Mouse (Mus musculus) neural tube, embryonic 12.5 days (tissue): ENCODE data around the gene Pald1. TPM values are rescaled to one million over a fixed set of nuclear protein-coding genes. Genes with fewer than 3 reads are reported as not detected.

Experiments used
- ATAC-seq: fragments of 200-750 bp; cut with Nextera tagmentation; 2 replicates; pipeline ENCODE4 v1.8.0; 2017; ENCODE audit warnings: low read depth, mild to moderate bottlenecking, moderate TSS enrichment, moderate library complexity; ENCODE audit not compliant: low FRiP score
- H3K27ac ChIP-seq: fragments of 300-500 bp; sonication (generic); 2 replicates; pipeline ENCODE4 v1.5.1; 2016
- H3K27me3 ChIP-seq: fragments of 300-500 bp; sonication (generic); replicated peaks from 2 replicates; pipeline ENCODE4 v1.6.1; 2016; ENCODE audit warnings: mild to moderate bottlenecking
- H3K36me3 ChIP-seq: fragments of 300-500 bp; sonication (generic); 2 replicates; pipeline ENCODE4 v1.6.1; 2016; ENCODE audit warnings: mild to moderate bottlenecking
- H3K4me1 ChIP-seq: fragments of 300-500 bp; sonication (generic); 2 replicates; pipeline ENCODE4 v1.6.1; 2016
- H3K4me2 ChIP-seq: fragments of 300-500 bp; sonication (generic); replicated peaks from 2 replicates; pipeline ENCODE4 v1.6.1; 2016; ENCODE audit warnings: mild to moderate bottlenecking
- H3K4me3 ChIP-seq: fragments of 300-500 bp; sonication (generic); 2 replicates; pipeline ENCODE4 v1.5.1; 2016
- H3K9ac ChIP-seq: fragments of 300-500 bp; sonication (generic); 2 replicates; pipeline ENCODE4 v1.6.1; 2016; ENCODE audit warnings: mild to moderate bottlenecking
- H3K9me3 ChIP-seq: fragments of 300-500 bp; sonication (generic); 2 replicates; pipeline ENCODE4 v1.6.1; 2016; ENCODE audit warnings: mild to moderate bottlenecking
- WGBS: fragments of 180-500 bp; shearing (Covaris S2); methylation state at CpG from one replicate; pipeline ENCODE4 v1.1.7; 2016; 5-methylcytosine and 5-hydroxymethylcytosine counted together
- polyA plus RNA-seq: library from polyadenylated mRNA; unstranded; fragments of >200 nt; fragmentation: Nextera tagmentation; extraction: Ambion mirVana; gene quantifications from 2 replicates; pipeline ENCODE4 v1.2.1, GENCODE M21; 2016

Gene Pald1
- polyA plus RNA-seq, 1 experiment from 2014 or later, result 32.8 TPM

GRCm38 (mm10) chr10:61273081-61273843, 110.1 kb downstream of the Pald1 start, which contains the start of gene Adamts14:
Gene Adamts14 (minus strand): TSS chr10:61273438.
- H3K27ac ChIP-seq, result no peak within 1 kb of the TSS
- peaks cover 12% of the 10 kb centered on the region; the same call in 1 of the 2 replicates for H3K4me1 ChIP-seq
- H3K9ac ChIP-seq, result peak within 1 kb of the TSS; percentile 70
- WGBS, result 1% methylated on average over 49 of the region's 75 CpGs
- H3K9me3 ChIP-seq, result no peaks in the 10 kb centered on the region
- peaks cover 24% of the 10 kb centered on the region for H3K27me3 ChIP-seq
- peak within 1 kb of the TSS; percentile 95 for H3K4me2 ChIP-seq
- peak; percentile 66 for ATAC-seq
- no peaks in the 10 kb centered on the region for H3K36me3 ChIP-seq
- peak within 1 kb of the TSS; percentile 58 for H3K4me3 ChIP-seq

DNA sequence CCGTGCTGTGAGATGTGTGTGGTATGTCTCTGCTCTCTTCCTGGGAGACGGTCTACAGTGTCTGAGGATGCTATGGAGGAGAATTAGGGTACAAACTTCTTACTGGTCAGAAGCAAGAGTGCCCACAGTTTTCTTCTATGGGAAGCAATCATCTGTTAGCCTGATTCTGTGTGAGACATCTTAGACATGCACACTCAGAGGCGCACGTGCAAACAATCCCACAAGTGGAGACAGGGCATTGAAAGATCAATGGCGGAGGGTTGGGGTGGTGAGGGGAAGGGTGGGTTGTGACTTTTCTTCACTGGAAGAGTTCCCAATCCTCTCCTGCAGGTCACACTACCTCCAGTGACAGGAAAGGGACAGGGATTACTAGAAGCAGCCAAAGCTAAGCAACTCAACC, 110.7 kb downstream of the Pald1 start:
- Histone ChIP-seq H3K4me2 (peak overlapping the region; percentile 95), H3K27ac (no peak overlapping the region), H3K4me1 (peaks cover 12% of the 10 kb centered on the region; the same call in 1 of the 2 replicates), H3K27me3 (peaks cover 24% of the 10 kb centered on the region), H3K36me3 (no peaks in the 10 kb centered on the region), H3K9me3 (no peaks in the 10 kb centered on the region), H3K4me3 (peak overlapping the region; percentile 58), H3K9ac (peak overlapping the region; percentile 70)
- 45% methylated on average over 5 of the region's 5 CpGs for WGBS
- ATAC-seq, result no peak

DNA sequence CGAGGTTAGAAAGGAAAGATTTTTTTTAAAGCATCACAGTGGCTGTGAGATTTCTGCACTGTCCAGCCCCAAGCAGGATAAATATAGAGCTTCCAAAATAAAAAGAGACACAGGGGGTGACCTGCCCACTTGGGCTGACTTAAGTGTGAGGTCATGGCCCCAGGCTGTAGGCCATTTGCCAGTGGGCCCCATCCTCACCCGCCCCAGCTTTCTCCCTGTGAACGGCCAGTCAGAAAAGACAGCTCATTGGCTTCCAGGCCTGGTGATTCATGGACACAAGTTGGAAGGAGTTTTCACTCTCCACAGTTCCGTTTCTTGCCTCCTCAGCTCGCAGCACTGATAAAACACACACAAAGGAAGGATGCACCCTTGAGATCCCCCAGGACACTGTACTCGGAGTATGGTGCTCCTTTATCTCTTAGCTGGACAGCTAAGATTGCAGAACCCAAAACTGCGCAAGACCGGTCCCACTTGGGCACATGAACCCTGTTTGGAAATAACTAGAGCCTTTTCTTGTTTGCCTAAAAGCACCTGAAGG, 111.2 kb downstream of the Pald1 start:
- no peak for ATAC-seq
- H3K36me3 ChIP-seq, result no peaks in the 10 kb centered on the region
- no peak overlapping the region for H3K9ac ChIP-seq
- H3K4me1 ChIP-seq, result peaks cover 12% of the 10 kb centered on the region; the same call in 1 of the 2 replicates
- H3K4me2 ChIP-seq, result peak overlapping the region; percentile 95; the same call in 1 of the 2 replicates
- H3K9me3 ChIP-seq, result no peaks in the 10 kb centered on the region
- H3K4me3 ChIP-seq, result no peak overlapping the region
- WGBS, result 49% methylated on average over 8 of the region's 8 CpGs
- peaks cover 24% of the 10 kb centered on the region for H3K27me3 ChIP-seq
- H3K27ac ChIP-seq, result no peak overlapping the region

Other genes starting within 250 kb of the Pald1 start
- 79.9 and 84.8 TPM in 2 replicates for gene Sgpl1, start 235.8 kb downstream of the Pald1 start, polyA plus RNA-seq
- 0.67 and 0.79 TPM in 2 replicates for gene Tbata, start 211.6 kb downstream of the Pald1 start, polyA plus RNA-seq
- 0.43 and 0.46 TPM in 2 replicates for gene Adamts14, start 110.1 kb downstream of the Pald1 start, polyA plus RNA-seq
- not detected in 2 replicates for gene Prf1, start 85.7 kb downstream of the Pald1 start, polyA plus RNA-seq
- gene Nodal, start 34.4 kb upstream of the Pald1 start, polyA plus RNA-seq, result 0.13 TPM in 1 of 2 replicates, not detected in the other
- 52.0 and 64.9 TPM in 2 replicates for gene Eif4ebp2, start 69.1 kb upstream of the Pald1 start, polyA plus RNA-seq
- gene Lrrc20, start 92.3 kb upstream of the Pald1 start, polyA plus RNA-seq, result 12.6 and 13.2 TPM in 2 replicates
- 0.22 and 0.25 TPM in 2 replicates for gene Npffr1, start 212.0 kb upstream of the Pald1 start, polyA plus RNA-seq